Mouse (Mus musculus) liver, adult 10 weeks (tissue): ENCODE data around the gene Lpgat1. TPM values are rescaled to one million over a fixed set of nuclear protein-coding genes. Genes with fewer than 3 reads are reported as not detected.

Experiments used
- polyA plus RNA-seq: library from polyadenylated mRNA; stranded (reverse); fragments of 350-450 nt; fragmentation: Illumina TruSeq; extraction: RNeasy Lipid Tissue Mini Kit (QIAGEN cat#74804); gene quantifications from one replicate; pipeline ENCODE4 v1.2.3, GENCODE M21; 2014; ENCODE audit warnings: low read depth, low replicate concordance

Gene Lpgat1
- 117 TPM for polyA plus RNA-seq

GRCm38 (mm10) chr1:191717601-191718498, at the start of gene Lpgat1:
Gene Lpgat1, plus strand, starts transcription at chr1:191717834.

GRCm38 (mm10) chr1:191821326-191822091, 103.9 kb downstream of the Lpgat1 start, which contains the start of gene Nek2:
Gene Nek2, plus strand, starts transcription at chr1:191821444.

Other genes starting within 250 kb of the Lpgat1 start
- gene Dtl, start 142.3 kb upstream of the Lpgat1 start, polyA plus RNA-seq = 0.26 TPM
- gene Ints7, start 142.2 kb upstream of the Lpgat1 start, polyA plus RNA-seq = 5.9 TPM
- 0.29 TPM for gene Nek2, start 103.6 kb downstream of the Lpgat1 start, polyA plus RNA-seq
- 25.1 TPM for gene Slc30a1, start 188.9 kb downstream of the Lpgat1 start, polyA plus RNA-seq